Mouse (Mus musculus) embryo, embryonic 10 days (tissue): ENCODE measurements around the gene Sgf29.

Experiments
- DNase-seq: peaks from one replicate; pipeline ENCODE4 v3.0.0-alpha.2; 2015; ENCODE audit warnings: low spot score

Gene Sgf29

GRCm38 (mm10) chr7:126707442-126708174 is 58.5 kb downstream of the Sgf29 start, which contains the start of gene Coro1a:
TSS of gene Coro1a (minus strand) at chr7:126707787.
- no peak for DNase-seq

GRCm38 (mm10) chr7:126708175-126708952 is 59.3 kb downstream of the Sgf29 start:
- DNase-seq: no peak

GRCm38 (mm10) chr7:126710266-126710665 is 61.2 kb downstream of the Sgf29 start:
- DNase-seq: no peak

- DNase-seq: no peak
These were observed 62.8 kb downstream of the Sgf29 start for GRCm38 (mm10) chr7:126711910-126712309.

GRCm38 (mm10) chr7:126715679-126716078 is 66.6 kb downstream of the Sgf29 start:
- DNase-seq: no peak

- DNase-seq: no peak
These were observed 68.5 kb downstream of the Sgf29 start for GRCm38 (mm10) chr7:126717566-126717965.

GRCm38 (mm10) chr7:126718787-126719337 is 69.8 kb downstream of the Sgf29 start:
- DNase-seq: no peak

- no peak for DNase-seq
These were observed 72.5 kb downstream of the Sgf29 start for GRCm38 (mm10) chr7:126721635-126722034.
